Mouse (Mus musculus): ENCODE data around the gene Haao. TPM values are rescaled to one million over a fixed set of nuclear protein-coding genes. Genes with fewer than 3 reads are reported as not detected.

Haao gene
- polyA plus RNA-seq, 1 experiment from 2014 or later: not detected

- Histone ChIP-seq H3K27me3 (ENCODE audit: control insufficient read depth, insufficient read depth, low read length) (no peaks in the 10 kb centered on the region), H3K27ac (replicated peaks in 1 of 2; ENCODE audit: control insufficient read depth in 1 of 2, insufficient read depth in 1 of 2, low read depth in 2 of 2, low read length in 2 of 2) (no peak overlapping the region), H3K9me3 (ENCODE audit: control insufficient read depth, low read length) (no peaks in the 10 kb centered on the region), H3K36me3 (ENCODE audit: control insufficient read depth, insufficient read depth, low read length) (no peaks in the 10 kb centered on the region), H3K4me3 (ENCODE audit: control insufficient read depth in 1 of 2, insufficient read depth in 1 of 2, low read depth in 1 of 2, low read length in 2 of 2) (no peak overlapping the region), H3K9ac (ENCODE audit: low read length) (no peak overlapping the region), H3K4me1 (ENCODE audit: control insufficient read depth in 2 of 2, insufficient read depth in 2 of 2, low read length in 2 of 2) (peaks cover 8 to 10% of the 10 kb centered on the region in 2 experiments; a peak in 2 of 4 replicates), H3K4me2 (ENCODE audit: low read length) (no peak overlapping the region)
- ATAC-seq (ENCODE audit: insufficient number of reproducible peaks, insufficient read depth, low FRiP score, low read depth): no peak
- WGBS: 63% methylated on average over 9 of the region's 9 CpGs
Measured at GRCm38 (mm10) chr17:83839132-83839531, 8.6 kb downstream of the Haao start.

- Histone ChIP-seq H3K4me1 (ENCODE audit: control insufficient read depth in 2 of 2, insufficient read depth in 2 of 2, low read length in 2 of 2) (0 out of 4 replicates have a peak, but pooled peaks cover 0 to 3% of the 10 kb centered on the region in 2 experiments), H3K9me3 (ENCODE audit: control insufficient read depth, low read length) (no peaks in the 10 kb centered on the region), H3K4me2 (ENCODE audit: low read length) (no peak overlapping the region), H3K36me3 (ENCODE audit: control insufficient read depth, insufficient read depth, low read length) (no peaks in the 10 kb centered on the region), H3K4me3 (ENCODE audit: control insufficient read depth in 1 of 2, insufficient read depth in 1 of 2, low read depth in 1 of 2, low read length in 2 of 2) (no peak overlapping the region), H3K27ac (replicated peaks in 1 of 2; ENCODE audit: control insufficient read depth in 1 of 2, insufficient read depth in 1 of 2, low read depth in 2 of 2, low read length in 2 of 2) (no peak overlapping the region), H3K27me3 (ENCODE audit: control insufficient read depth, insufficient read depth, low read length) (no peaks in the 10 kb centered on the region), H3K9ac (ENCODE audit: low read length) (no peak overlapping the region)
- 72% methylated on average over 8 of the region's 8 CpGs for WGBS
- no peak for ATAC-seq (ENCODE audit: insufficient number of reproducible peaks, insufficient read depth, low FRiP score, low read depth)
Measured at GRCm38 (mm10) chr17:83837659-83838190, 10.0 kb downstream of the Haao start.

- Histone ChIP-seq H3K27me3 (ENCODE audit: control insufficient read depth, insufficient read depth, low read length) (no peaks in the 10 kb centered on the region), H3K4me2 (ENCODE audit: low read length) (no peak overlapping the region), H3K36me3 (ENCODE audit: control insufficient read depth, insufficient read depth, low read length) (no peaks in the 10 kb centered on the region), H3K4me3 (ENCODE audit: control insufficient read depth in 1 of 2, insufficient read depth in 1 of 2, low read depth in 1 of 2, low read length in 2 of 2) (no peak overlapping the region), H3K9ac (ENCODE audit: low read length) (no peak overlapping the region), H3K4me1 (ENCODE audit: control insufficient read depth in 2 of 2, insufficient read depth in 2 of 2, low read length in 2 of 2) (0 out of 4 replicates have a peak, but pooled peaks cover 0 to 3% of the 10 kb centered on the region in 2 experiments), H3K27ac (replicated peaks in 1 of 2; ENCODE audit: control insufficient read depth in 1 of 2, insufficient read depth in 1 of 2, low read depth in 2 of 2, low read length in 2 of 2) (no peak overlapping the region), H3K9me3 (ENCODE audit: control insufficient read depth, low read length) (no peaks in the 10 kb centered on the region)
- no peak for ATAC-seq (ENCODE audit: insufficient number of reproducible peaks, insufficient read depth, low FRiP score, low read depth)
- 83% methylated on average over 3 of the region's 3 CpGs for WGBS
Measured at GRCm38 (mm10) chr17:83836048-83836447, 11.7 kb downstream of the Haao start.

- no peak for ATAC-seq (ENCODE audit: insufficient number of reproducible peaks, insufficient read depth, low FRiP score, low read depth)
- Histone ChIP-seq H3K9me3 (ENCODE audit: control insufficient read depth, low read length) (no peaks in the 10 kb centered on the region), H3K27ac (replicated peaks in 1 of 2; ENCODE audit: control insufficient read depth in 1 of 2, insufficient read depth in 1 of 2, low read depth in 2 of 2, low read length in 2 of 2) (no peak overlapping the region), H3K4me3 (ENCODE audit: control insufficient read depth in 1 of 2, insufficient read depth in 1 of 2, low read depth in 1 of 2, low read length in 2 of 2) (no peak overlapping the region), H3K27me3 (ENCODE audit: control insufficient read depth, insufficient read depth, low read length) (no peaks in the 10 kb centered on the region), H3K4me2 (ENCODE audit: low read length) (no peak overlapping the region), H3K9ac (ENCODE audit: low read length) (no peak overlapping the region), H3K36me3 (ENCODE audit: control insufficient read depth, insufficient read depth, low read length) (no peaks in the 10 kb centered on the region), H3K4me1 (ENCODE audit: control insufficient read depth in 2 of 2, insufficient read depth in 2 of 2, low read length in 2 of 2) (peaks cover 3% of the 10 kb centered on the region in 2 experiments; a peak in 1 of 4 replicates)
- WGBS: 44% methylated on average over 4 of the region's 4 CpGs
Measured at GRCm38 (mm10) chr17:83834120-83834519, 13.6 kb downstream of the Haao start.

- no peak for ATAC-seq (ENCODE audit: insufficient number of reproducible peaks, insufficient read depth, low FRiP score, low read depth)
- no peak overlapping the region for H3K9ac ChIP-seq (ENCODE audit: low read length)
Measured at GRCm38 (mm10) chr17:83830616-83831292, 17.0 kb downstream of the Haao start.

GRCm38 (mm10) chr17:83829356-83829755, 18.4 kb downstream of the Haao start:
- Histone ChIP-seq H3K9me3 (ENCODE audit: control insufficient read depth, low read length) (no peaks in the 10 kb centered on the region), H3K4me3 (ENCODE audit: control insufficient read depth in 1 of 2, insufficient read depth in 1 of 2, low read depth in 1 of 2, low read length in 2 of 2) (no peak overlapping the region), H3K36me3 (ENCODE audit: control insufficient read depth, insufficient read depth, low read length) (no peaks in the 10 kb centered on the region), H3K27me3 (ENCODE audit: control insufficient read depth, insufficient read depth, low read length) (no peaks in the 10 kb centered on the region), H3K4me1 (ENCODE audit: control insufficient read depth in 2 of 2, insufficient read depth in 2 of 2, low read length in 2 of 2) (peaks cover 3 to 5% of the 10 kb centered on the region in 2 experiments; a peak in 1 of 4 replicates), H3K4me2 (ENCODE audit: low read length) (no peak overlapping the region), H3K9ac (ENCODE audit: low read length) (no peak overlapping the region), H3K27ac (replicated peaks in 1 of 2; ENCODE audit: control insufficient read depth in 1 of 2, insufficient read depth in 1 of 2, low read depth in 2 of 2, low read length in 2 of 2) (no peak overlapping the region)
- no peak for ATAC-seq (ENCODE audit: insufficient number of reproducible peaks, insufficient read depth, low FRiP score, low read depth)
- WGBS: 40% methylated on average over 3 of the region's 3 CpGs

More at GRCm38 (mm10) chr17:83830616-83831292, 17.0 kb downstream of the Haao start:
- H3K4me1 ChIP-seq (ENCODE audit: control insufficient read depth in 2 of 2, insufficient read depth in 2 of 2, low read length in 2 of 2): peaks cover 3 to 5% of the 10 kb centered on the region in 2 experiments; a peak in 1 of 4 replicates
- 88% methylated on average over 4 of the region's 4 CpGs for WGBS
- no peaks in the 10 kb centered on the region for H3K36me3 ChIP-seq (ENCODE audit: control insufficient read depth, insufficient read depth, low read length)
- no peak overlapping the region for H3K4me3 ChIP-seq (ENCODE audit: control insufficient read depth in 1 of 2, insufficient read depth in 1 of 2, low read depth in 1 of 2, low read length in 2 of 2)
- H3K4me2 ChIP-seq (ENCODE audit: low read length): no peak overlapping the region
- no peaks in the 10 kb centered on the region for H3K9me3 ChIP-seq (ENCODE audit: control insufficient read depth, low read length)
- no peaks in the 10 kb centered on the region for H3K27me3 ChIP-seq (ENCODE audit: control insufficient read depth, insufficient read depth, low read length)
- H3K27ac ChIP-seq (replicated peaks in 1 of 2; ENCODE audit: control insufficient read depth in 1 of 2, insufficient read depth in 1 of 2, low read depth in 2 of 2, low read length in 2 of 2): no peak overlapping the region

- ATAC-seq (ENCODE audit: insufficient number of reproducible peaks, insufficient read depth, low FRiP score, low read depth): no peak
- 86% methylated on average over 7 of the region's 7 CpGs for WGBS
Measured at GRCm38 (mm10) chr17:83823835-83824234, 23.9 kb downstream of the Haao start.

More at GRCm38 (mm10) chr17:83823835-83824234, 23.9 kb downstream of the Haao start:
- Histone ChIP-seq H3K4me3 (ENCODE audit: control insufficient read depth in 1 of 2, insufficient read depth in 1 of 2, low read depth in 1 of 2, low read length in 2 of 2) (no peak overlapping the region), H3K9me3 (ENCODE audit: control insufficient read depth, low read length) (no peaks in the 10 kb centered on the region), H3K4me1 (ENCODE audit: control insufficient read depth in 2 of 2, insufficient read depth in 2 of 2, low read length in 2 of 2) (peaks cover 9 to 15% of the 10 kb centered on the region in 2 experiments), H3K27me3 (ENCODE audit: control insufficient read depth, insufficient read depth, low read length) (no peaks in the 10 kb centered on the region), H3K36me3 (ENCODE audit: control insufficient read depth, insufficient read depth, low read length) (no peaks in the 10 kb centered on the region), H3K27ac (replicated peaks in 1 of 2; ENCODE audit: control insufficient read depth in 1 of 2, insufficient read depth in 1 of 2, low read depth in 2 of 2, low read length in 2 of 2) (no peak overlapping the region), H3K9ac (ENCODE audit: low read length) (no peak overlapping the region), H3K4me2 (ENCODE audit: low read length) (no peak overlapping the region)
